Mouse (Mus musculus) forebrain, embryonic 12.5 days (tissue): ENCODE measurements around the gene Tsr1. TPM values are rescaled to one million over a fixed set of nuclear protein-coding genes. Genes with fewer than 3 reads are reported as not detected.

Source experiments
- ATAC-seq: fragments of 200-750 bp; cut with Nextera tagmentation; 2 replicates; pipeline ENCODE4 v1.8.0; 2017; ENCODE audit warnings: moderate TSS enrichment; ENCODE audit not compliant: low FRiP score
- H3K27ac ChIP-seq: fragments of 300-500 bp; sonication (generic); 2 replicates; pipeline ENCODE4 v1.5.1; 2016; ENCODE audit warnings: mild to moderate bottlenecking
- H3K27me3 ChIP-seq: fragments of 300-500 bp; sonication (generic); 2 replicates; pipeline ENCODE4 v1.6.1; 2016; ENCODE audit warnings: mild to moderate bottlenecking
- H3K36me3 ChIP-seq: fragments of 300-500 bp; sonication (generic); replicated peaks from 2 replicates; pipeline ENCODE4 v1.6.1; 2016; ENCODE audit warnings: mild to moderate bottlenecking
- H3K4me1 ChIP-seq: fragments of 300-500 bp; sonication (generic); 2 replicates; pipeline ENCODE4 v1.6.1; 2016
- H3K4me2 ChIP-seq: fragments of 300-500 bp; sonication (generic); 2 replicates; pipeline ENCODE4 v1.6.1; 2016; ENCODE audit warnings: mild to moderate bottlenecking, moderate library complexity
- H3K4me3 ChIP-seq: fragments of 300-500 bp; sonication (generic); replicated peaks from 2 replicates; pipeline ENCODE4 v1.5.1; 2016; ENCODE audit warnings: mild to moderate bottlenecking
- H3K9ac ChIP-seq: fragments of 300-500 bp; sonication (generic); 2 replicates; pipeline ENCODE4 v1.6.1; 2016; ENCODE audit warnings: mild to moderate bottlenecking
- H3K9me3 ChIP-seq: fragments of 300-500 bp; sonication (generic); 2 replicates; pipeline ENCODE4 v1.6.1; 2016
- WGBS: fragments of 180-500 bp; shearing (Covaris S2); methylation state at CpG from one replicate; pipeline ENCODE4 v1.1.7; 2016; 5-methylcytosine and 5-hydroxymethylcytosine counted together
- microRNA-seq: library from miRNA; unstranded; fragments of <30 nt; microRNA quantifications from one replicate; pipeline ENCODE4, GENCODE M21; 2017
- polyA plus RNA-seq: library from polyadenylated mRNA; unstranded; fragments of >200 nt; fragmentation: Nextera tagmentation; extraction: Ambion mirVana; gene quantifications from 2 replicates; pipeline ENCODE4 v1.2.1, GENCODE M21; 2016

The Tsr1 gene
- polyA plus RNA-seq, 1 experiment from 2014 or later = 43.1 TPM

DNA sequence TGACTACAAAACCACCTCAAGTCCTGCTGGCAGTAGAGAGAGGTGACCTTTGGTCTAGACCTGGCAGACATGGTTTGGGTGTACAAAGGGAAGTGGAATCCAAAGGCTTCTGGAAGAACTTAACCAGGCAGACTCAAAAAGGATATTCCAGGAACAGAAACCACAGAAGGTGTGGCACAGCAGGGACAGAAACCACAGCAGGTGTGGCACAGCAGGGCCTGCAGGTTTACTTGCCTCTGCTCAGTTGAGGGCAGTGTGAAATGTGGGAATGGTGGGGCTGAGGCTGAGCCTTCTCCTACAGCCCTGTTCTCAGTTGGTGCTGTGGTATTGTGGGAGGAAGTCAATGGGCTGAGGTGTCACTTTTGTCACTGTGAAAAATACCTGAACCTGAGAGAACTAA is 57.0 kb downstream of the Tsr1 start:
- H3K9me3 ChIP-seq = no peaks in the 10 kb centered on the region
- no peak overlapping the region for H3K4me2 ChIP-seq
- H3K4me3 ChIP-seq = no peak overlapping the region
- ATAC-seq = no peak
- H3K27me3 ChIP-seq = no peaks in the 10 kb centered on the region
- no peak overlapping the region for H3K27ac ChIP-seq
- H3K36me3 ChIP-seq = peaks cover 20% of the 10 kb centered on the region
- no peaks in the 10 kb centered on the region for H3K4me1 ChIP-seq
- H3K9ac ChIP-seq = no peak overlapping the region

DNA sequence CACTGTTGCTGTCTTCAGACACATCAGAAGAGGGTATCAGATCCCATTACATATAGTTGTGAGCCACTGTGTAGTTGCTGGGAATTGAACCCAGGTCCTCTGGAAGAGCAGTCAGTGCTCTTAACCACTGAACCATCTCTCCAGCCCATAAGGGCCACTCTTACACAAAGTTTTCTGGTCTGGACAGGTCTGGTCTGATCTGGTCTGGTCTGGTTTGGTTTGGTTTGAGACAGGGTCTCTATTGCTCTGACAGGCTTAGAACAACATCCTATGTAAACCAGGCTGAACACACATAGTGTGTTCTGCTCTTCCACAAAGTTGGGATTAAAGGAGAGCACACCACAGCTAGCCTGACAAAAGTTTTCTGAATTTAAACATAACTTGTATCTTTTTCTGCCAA is 58.1 kb downstream of the Tsr1 start:
- ATAC-seq = no peak
- Histone ChIP-seq H3K27me3 (no peaks in the 10 kb centered on the region), H3K9ac (no peak overlapping the region), H3K9me3 (no peaks in the 10 kb centered on the region), H3K4me2 (no peak overlapping the region), H3K27ac (no peak overlapping the region), H3K36me3 (peaks cover 16% of the 10 kb centered on the region), H3K4me1 (no peaks in the 10 kb centered on the region), H3K4me3 (no peak overlapping the region)

DNA sequence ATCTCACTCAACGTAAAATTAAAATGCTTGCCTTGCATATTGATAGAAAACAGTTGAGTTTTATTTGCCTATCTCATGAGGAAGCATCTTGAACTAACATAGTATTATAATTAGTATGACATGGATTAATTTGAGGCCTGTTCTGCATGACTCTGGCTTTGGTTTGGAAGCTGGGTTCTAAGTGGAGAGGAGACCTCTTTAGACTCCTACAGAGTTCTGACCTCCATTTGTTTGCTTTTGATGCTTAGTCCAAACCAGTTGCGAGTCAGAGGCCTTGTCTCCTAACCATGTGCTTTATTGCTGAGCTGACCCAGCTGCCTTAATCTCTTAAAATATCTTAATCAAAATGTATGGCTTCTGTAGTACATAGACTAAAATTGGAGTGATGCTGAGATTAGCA is 59.7 kb downstream of the Tsr1 start:
- H3K36me3 ChIP-seq = peaks cover 10% of the 10 kb centered on the region
- H3K4me3 ChIP-seq = no peak overlapping the region
- no peaks in the 10 kb centered on the region for H3K4me1 ChIP-seq
- H3K9ac ChIP-seq = no peak overlapping the region
- WGBS = 96% methylated on average over 2 of the region's 2 CpGs
- no peak for ATAC-seq
- H3K4me2 ChIP-seq = no peak overlapping the region
- H3K27ac ChIP-seq = no peak overlapping the region
- no peaks in the 10 kb centered on the region for H3K27me3 ChIP-seq
- H3K9me3 ChIP-seq = no peaks in the 10 kb centered on the region

Small RNA genes within 50 kb of the gene (microRNA-seq; reads per million reads assigned to microRNA genes)
- 0.97 reads per million for gene Mir6926

Other genes starting within 250 kb of the Tsr1 start
- gene Cluh, start 248.6 kb upstream of the Tsr1 start, polyA plus RNA-seq = 18.0 and 18.5 TPM in 2 replicates
- 74.9 and 76.5 TPM in 2 replicates for gene Pafah1b1, start 173.4 kb upstream of the Tsr1 start, polyA plus RNA-seq
- 56.6 and 60.4 TPM in 2 replicates for gene Mettl16, start 127.2 kb upstream of the Tsr1 start, polyA plus RNA-seq
- gene Mnt, start 67.2 kb upstream of the Tsr1 start, polyA plus RNA-seq = 7.2 and 8.1 TPM in 2 replicates
- 12.2 and 13.7 TPM in 2 replicates for gene Sgsm2, start 1.0 kb upstream of the Tsr1 start, polyA plus RNA-seq
- 22.0 and 23.9 TPM in 2 replicates for gene Smg6, start 27.8 kb downstream of the Tsr1 start, polyA plus RNA-seq
- gene Srr, start 27.9 kb downstream of the Tsr1 start, polyA plus RNA-seq = 27.5 and 30.8 TPM in 2 replicates